Mouse (Mus musculus) spleen, postnatal 0 days (tissue): Measurements from ENCODE around the gene Gm20911. TPM values are rescaled to one million over a fixed set of nuclear protein-coding genes. Genes with fewer than 3 reads are reported as not detected.

Source experiments
- polyA plus RNA-seq: library from polyadenylated mRNA; unstranded; fragments of >200 nt; fragmentation: Nextera tagmentation; extraction: Ambion mirVana; gene quantifications from 2 replicates; pipeline ENCODE4 v1.2.1, GENCODE M21; 2015

Gm20911 gene
- not detected in 2 replicates for polyA plus RNA-seq

DNA sequence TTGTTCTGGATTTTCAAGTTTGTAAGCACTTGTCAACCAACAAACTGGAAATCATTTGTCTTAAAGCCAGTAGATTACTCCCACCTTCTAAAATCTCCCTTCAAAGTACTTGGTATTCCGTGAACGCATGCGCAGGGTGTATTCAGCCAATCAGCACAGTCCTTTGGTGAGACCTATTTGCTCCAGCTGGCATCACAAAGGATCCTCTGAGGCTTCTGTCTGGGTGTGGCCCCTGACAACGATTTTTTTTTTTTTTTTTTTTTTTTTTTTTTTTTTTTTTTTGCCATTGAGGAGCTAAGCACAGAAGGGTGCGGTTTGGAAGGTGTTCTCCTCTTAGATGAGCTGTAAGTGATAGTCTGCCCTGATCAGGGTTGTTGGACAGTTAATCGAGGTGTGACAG, at the start of gene Gm20911:
Gene Gm20911 (plus strand): TSS at position 301 of the 400 bp plus-strand sequence.

